Mouse (Mus musculus) lung, postnatal 36 days (tissue): ENCODE measurements around the gene Sh2d6.
"Not testable (repeated sequence)": the region's sequence is repeated elsewhere in the genome, so short reads cannot be mapped to it uniquely, and the experiment has no call there.

Source experiments
- DNase-seq: peaks from one replicate; pipeline ENCODE4 v3.0.0; 2022; ENCODE audit warnings: mixed read lengths

Gene Sh2d6

DNA sequence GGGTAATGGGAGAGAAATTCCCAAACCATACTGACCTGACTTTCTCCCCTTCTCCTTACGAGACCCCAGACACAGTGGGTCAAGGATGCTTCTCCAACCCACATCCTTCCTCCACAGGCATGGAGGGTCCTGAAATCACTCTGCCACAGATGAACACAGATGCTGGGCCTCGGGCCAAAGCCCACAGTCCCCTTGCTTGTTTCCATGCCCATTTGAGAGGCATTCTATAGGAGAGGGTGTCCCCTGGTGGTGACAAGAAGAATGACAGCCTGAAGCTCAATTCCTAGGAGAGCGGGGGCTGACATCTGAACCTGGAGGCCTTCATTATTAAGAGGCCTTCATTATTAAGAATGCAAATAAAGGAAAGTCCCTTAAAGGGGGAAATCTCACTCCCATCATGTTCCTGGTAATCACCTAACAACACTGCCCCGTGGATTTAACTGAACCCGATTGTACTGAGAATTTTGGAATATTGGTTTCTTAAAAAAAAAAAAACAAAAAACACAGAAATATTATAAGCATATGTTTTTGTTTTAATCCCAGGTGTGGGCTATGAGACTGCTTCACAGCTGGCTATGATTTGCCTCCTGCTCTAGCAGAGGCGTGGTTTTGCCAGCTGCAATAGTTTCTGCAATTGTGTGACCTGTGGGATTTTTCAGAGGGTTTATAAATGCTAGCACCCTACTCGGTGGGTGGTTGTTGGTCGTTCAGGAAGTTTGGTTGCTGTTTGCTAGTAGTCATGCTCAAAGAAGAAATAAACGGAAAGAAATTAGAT is 12.7 kb upstream of the Sh2d6 start:
- DNase-seq, result peak; percentile 66

- DNase-seq, result not testable (repeated sequence)
Measured at GRCm38 (mm10) chr6:72533555-72533954, 12.0 kb upstream of the Sh2d6 start.

GRCm38 (mm10) chr6:72532580-72532979 is 11.1 kb upstream of the Sh2d6 start:
- no peak for DNase-seq

- DNase-seq, result no peak
Measured at GRCm38 (mm10) chr6:72528410-72529151, 7.1 kb upstream of the Sh2d6 start.

DNA sequence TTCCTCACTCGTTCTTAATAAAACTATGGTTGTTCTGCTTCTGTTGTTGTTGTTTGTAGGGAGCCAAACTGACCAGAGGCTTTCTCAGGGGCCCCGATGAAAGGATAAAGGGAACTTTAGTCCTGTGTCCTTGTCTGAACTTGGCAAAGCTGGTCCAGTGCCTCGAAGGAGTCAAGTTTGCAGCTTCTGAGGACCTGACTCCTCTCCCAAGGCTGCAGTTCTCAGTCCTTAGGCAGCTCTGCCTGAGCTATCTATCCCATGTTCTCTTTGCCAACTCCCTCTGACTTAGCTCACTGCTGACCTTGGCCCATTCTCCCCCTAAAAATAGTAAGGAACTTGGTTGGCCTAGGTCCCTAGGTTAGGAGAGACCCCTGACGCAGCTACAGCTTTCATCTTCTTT is 5.6 kb upstream of the Sh2d6 start:
- DNase-seq, result no peak

DNA sequence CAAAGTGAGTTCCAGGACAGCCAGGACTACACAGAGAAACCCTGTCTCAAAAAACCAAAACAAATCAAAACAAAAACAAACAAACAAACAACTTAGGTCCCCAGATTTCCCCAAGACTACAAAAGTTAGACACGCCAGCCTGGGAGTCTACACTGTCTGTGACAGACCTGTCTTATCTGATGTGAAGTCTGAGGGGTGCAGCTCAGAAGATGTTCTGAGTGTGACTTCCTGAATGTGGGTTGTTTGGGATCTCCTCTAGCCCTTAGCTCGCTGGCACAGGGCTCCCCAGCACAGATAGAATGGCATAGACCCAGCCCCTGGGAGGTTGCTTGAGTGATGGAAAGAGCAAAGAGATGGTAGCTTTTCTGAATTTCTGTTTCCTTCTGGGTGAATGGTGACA is 2.7 kb upstream of the Sh2d6 start:
- DNase-seq, result no peak

GRCm38 (mm10) chr6:72523222-72523621 is 1.7 kb upstream of the Sh2d6 start:
- no peak for DNase-seq

GRCm38 (mm10) chr6:72522288-72522687 is 781 bp upstream of the Sh2d6 start:
- no peak for DNase-seq

- no peak for DNase-seq
Measured at GRCm38 (mm10) chr6:72520904-72521303, 603 bp downstream of the Sh2d6 start.

DNA sequence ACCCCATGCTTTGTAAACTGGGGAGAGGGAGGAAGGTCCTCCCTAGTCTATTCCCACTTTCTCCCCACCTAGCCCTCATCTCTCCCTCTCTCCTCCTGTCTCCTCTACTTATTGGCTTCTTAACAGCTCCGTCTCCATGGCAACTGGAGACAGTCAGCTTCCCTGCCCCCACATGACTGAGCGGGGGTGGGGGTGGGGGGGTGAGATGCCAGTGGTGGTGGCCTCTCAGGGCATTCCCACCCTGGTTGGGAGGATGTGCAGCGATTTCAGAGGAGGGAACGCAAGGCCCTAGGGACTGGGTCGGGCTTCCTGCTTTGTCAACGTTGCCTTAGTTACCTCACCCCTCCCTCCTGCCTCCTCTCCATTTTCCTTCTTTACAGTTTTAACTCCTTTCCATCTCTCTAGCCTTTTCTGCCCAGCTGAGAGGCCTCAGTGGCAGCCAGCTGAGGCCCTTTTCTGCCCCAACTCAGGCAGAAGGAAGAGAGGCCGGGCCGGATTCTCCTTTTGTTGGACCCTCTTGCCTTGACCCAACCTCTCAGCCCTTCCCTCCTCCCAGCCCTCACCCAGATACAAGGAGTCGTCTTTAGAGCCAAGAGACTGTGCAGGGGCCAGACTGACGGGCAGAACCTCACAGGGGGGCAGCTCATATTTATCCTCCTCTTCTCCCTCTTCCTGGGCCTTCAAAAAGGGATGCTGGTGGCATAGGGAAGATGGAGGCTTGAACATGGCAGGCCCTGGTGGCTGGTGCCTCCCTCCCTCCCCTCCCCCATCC is 1.4 kb downstream of the Sh2d6 start:
- DNase-seq, result peak; percentile 50

- no peak for DNase-seq
Measured at GRCm38 (mm10) chr6:72519303-72519702, 2.2 kb downstream of the Sh2d6 start.

- DNase-seq, result no peak
Measured at GRCm38 (mm10) chr6:72518842-72519241, 2.7 kb downstream of the Sh2d6 start.

- DNase-seq, result no peak
Measured at GRCm38 (mm10) chr6:72515644-72516043, 5.9 kb downstream of the Sh2d6 start.

DNA sequence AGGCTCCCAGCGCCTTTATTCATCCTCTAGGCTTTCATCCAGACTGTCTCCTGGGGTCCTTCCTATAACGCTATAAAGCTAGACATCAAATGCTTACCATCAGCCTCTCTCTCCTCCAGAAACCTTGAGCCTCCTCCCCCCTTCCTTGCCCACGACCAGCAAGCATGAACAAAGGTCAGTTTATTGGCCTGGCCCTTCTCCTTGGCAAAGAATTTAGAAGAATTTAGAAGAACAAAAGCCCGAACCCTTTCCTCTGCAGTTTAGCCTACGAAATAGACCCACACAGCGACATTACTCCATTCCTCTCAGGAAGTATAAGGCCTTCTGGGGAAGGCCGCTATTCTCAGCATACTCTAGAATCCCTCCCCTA is 8.5 kb downstream of the Sh2d6 start:
- no peak for DNase-seq

- DNase-seq, result peak; percentile 92
Measured at GRCm38 (mm10) chr6:72512386-72513070, 9.0 kb downstream of the Sh2d6 start.

GRCm38 (mm10) chr6:72510686-72511421 is 10.7 kb downstream of the Sh2d6 start:
- DNase-seq, result peak; percentile 15

DNA sequence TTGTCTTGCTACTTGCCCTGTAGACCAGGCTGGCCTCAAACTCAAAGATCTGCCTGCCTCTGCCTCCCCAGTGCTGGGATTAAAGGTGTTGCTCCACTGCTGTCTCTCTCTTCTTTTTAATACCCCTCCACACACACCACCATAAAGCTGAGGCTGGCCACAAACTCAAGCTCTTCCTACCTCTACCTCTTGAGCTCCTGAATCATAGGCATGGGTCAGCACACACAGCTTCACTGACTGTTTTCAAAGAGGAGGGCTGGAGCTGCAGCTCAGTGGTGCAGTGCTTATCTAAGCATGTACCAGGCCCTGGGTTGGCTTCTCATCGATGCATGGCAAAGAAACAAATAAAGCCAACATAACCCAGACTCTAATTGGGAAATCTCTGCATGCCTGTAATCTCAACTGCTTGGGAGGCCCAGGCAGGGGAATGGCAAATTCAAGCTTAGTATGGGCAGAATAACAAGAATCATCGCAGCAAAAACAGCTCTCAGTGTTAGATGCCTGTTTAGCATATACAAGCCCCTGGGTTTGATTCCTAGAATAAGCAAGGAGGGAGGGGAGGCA is 11.6 kb downstream of the Sh2d6 start:
- no peak for DNase-seq

DNA sequence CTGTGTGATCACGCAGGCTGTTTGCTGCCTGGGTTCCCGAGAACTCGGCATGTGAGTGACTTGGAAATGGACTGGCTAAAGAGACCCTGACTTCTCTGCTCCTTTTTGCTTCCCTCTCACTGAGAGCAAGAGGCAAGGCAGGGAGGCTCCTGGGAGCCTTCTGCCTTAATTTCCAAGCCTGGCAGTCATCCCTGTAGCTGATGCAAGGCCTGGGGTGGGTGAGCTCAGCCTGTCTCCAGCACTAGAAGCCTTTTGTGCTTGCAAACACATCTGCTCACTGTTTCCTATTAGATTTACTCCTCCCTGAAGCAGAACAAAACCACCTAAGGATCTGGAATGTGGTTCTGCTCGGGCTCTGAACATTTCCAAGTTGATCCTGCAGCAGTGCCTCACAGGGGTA is 12.9 kb downstream of the Sh2d6 start:
- no peak for DNase-seq

GRCm38 (mm10) chr6:72506104-72506503 is 15.4 kb downstream of the Sh2d6 start:
- DNase-seq, result no peak

DNA sequence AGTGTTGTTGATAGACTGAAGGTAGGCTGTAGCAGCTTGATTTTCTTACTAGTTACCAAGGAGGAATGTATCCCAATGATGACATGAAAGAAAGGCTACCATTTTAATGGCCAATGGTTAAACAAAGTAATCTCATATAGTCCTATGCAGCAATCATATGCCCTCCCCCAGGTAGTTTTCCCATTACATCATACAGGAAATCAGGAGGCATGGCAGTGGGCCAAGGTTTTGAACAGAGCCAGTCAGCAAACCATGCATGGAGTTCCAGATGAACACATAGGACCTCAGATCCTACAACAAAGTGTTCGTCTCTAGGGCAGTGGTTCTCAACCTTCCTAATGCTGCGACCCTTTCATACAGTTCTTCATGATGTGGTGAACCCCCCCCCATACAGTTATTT is 17.6 kb downstream of the Sh2d6 start:
- DNase-seq, result peak; percentile 83

- no peak for DNase-seq
Measured at GRCm38 (mm10) chr6:72503309-72503708, 18.2 kb downstream of the Sh2d6 start.

DNA sequence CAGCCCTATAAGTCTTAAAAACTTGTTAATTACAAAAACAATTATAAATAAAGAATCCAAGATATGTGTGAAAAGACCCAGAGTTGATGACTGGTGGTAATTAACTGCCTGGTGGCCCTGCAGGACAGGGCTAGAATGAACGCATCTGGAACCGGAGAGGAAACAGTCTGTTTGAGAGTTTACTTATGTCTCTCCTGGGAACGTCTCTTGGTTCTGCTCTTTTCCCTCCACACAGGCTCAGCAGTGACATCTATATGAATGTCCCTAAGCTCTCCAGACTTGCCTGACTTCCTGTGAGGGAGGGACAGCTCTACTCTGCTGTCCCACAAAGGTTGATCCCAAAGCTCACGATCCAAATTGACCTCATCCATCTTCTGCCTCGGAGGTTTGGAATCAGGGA is 22.6 kb downstream of the Sh2d6 start:
- no peak for DNase-seq
